Mouse (Mus musculus) liver, postnatal 0 days (tissue): Measurements from ENCODE around the gene Tnip1.

Experiments used
- CTCF ChIP-seq: sonication (generic); IDR thresholded peaks from 2 replicates; pipeline ENCODE4 v1.5.1; 2016; ENCODE audit warnings: antibody characterized with exemption, low read depth
- EP300 ChIP-seq: IDR thresholded peaks from 2 replicates; pipeline ENCODE4 v1.6.1; 2016; ENCODE audit warnings: antibody characterized with exemption, low read depth, mild to moderate bottlenecking

GRCm38 (mm10) chr11:54918273-54918672 lies 44.4 kb downstream of the Tnip1 start:
- peak; percentile 57 for TF ChIP-seq CTCF
- no peak for TF ChIP-seq EP300
